Mouse (Mus musculus) intestine, embryonic 15.5 days (tissue): ENCODE data around the gene Gm30083. TPM values are rescaled to one million over a fixed set of nuclear protein-coding genes. Genes with fewer than 3 reads are reported as not detected.

Source experiments
- ATAC-seq: fragments of 200-750 bp; cut with Nextera tagmentation; 2 replicates; pipeline ENCODE4 v1.8.0; 2017; ENCODE audit warnings: moderate TSS enrichment, moderate library complexity
- H3K27ac ChIP-seq: fragments of 300-500 bp; sonication (generic); 2 replicates; pipeline ENCODE4 v1.5.1; 2015; ENCODE audit warnings: mild to moderate bottlenecking, inconsistent platforms
- H3K27me3 ChIP-seq: fragments of 300-500 bp; sonication (generic); replicated peaks from 2 replicates; pipeline ENCODE4 v1.6.1; 2015; ENCODE audit warnings: inconsistent platforms
- H3K36me3 ChIP-seq: fragments of 300-500 bp; sonication (generic); 2 replicates; pipeline ENCODE4 v1.6.1; 2015; ENCODE audit warnings: inconsistent platforms
- H3K4me1 ChIP-seq: fragments of 300-500 bp; sonication (generic); replicated peaks from 2 replicates; pipeline ENCODE4 v1.6.1; 2015; ENCODE audit warnings: inconsistent platforms
- H3K4me2 ChIP-seq: fragments of 300-500 bp; sonication (generic); replicated peaks from 2 replicates; pipeline ENCODE4 v1.6.1; 2015; ENCODE audit warnings: mild to moderate bottlenecking, inconsistent platforms
- H3K4me3 ChIP-seq: fragments of 300-500 bp; sonication (generic); replicated peaks from 2 replicates; pipeline ENCODE4 v1.5.1; 2015; ENCODE audit warnings: inconsistent platforms
- H3K9ac ChIP-seq: fragments of 300-500 bp; sonication (generic); 2 replicates; pipeline ENCODE4 v1.6.1; 2015; ENCODE audit warnings: inconsistent platforms
- H3K9me3 ChIP-seq: fragments of 300-500 bp; sonication (generic); 2 replicates; pipeline ENCODE4 v1.6.1; 2016; ENCODE audit warnings: inconsistent platforms
- WGBS: fragments of 180-500 bp; shearing (Covaris S2); methylation state at CpG from one replicate; pipeline ENCODE4 v1.1.7; 2015; 5-methylcytosine and 5-hydroxymethylcytosine counted together
- polyA plus RNA-seq: library from polyadenylated mRNA; unstranded; fragments of >200 nt; fragmentation: Nextera tagmentation; extraction: Ambion mirVana; gene quantifications from 2 replicates; pipeline ENCODE4 v1.2.1, GENCODE M21; 2015

Gene Gm30083
- not detected in 2 replicates for polyA plus RNA-seq

DNA sequence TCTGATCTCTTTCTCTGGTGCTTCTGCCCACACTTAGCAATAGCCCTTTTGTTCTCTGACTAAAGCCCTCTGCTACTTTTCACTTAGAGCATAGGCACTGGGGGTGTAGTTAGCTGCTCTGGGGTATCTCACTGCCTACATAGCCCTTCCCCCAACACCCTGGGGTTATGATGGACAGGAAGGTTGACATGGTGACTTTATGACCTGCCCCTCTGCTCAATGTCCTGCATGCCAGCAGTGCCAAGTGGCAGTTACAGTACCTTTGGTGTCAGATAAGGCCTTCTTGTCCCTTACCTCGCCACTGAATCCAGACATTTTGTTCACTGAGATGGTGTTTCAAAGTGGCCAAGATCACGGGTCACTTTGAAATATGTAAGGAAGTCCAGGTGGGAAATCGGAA is at the start of gene Gm30083:
TSS of gene Gm30083 (minus strand) at position 120 of the 400 bp plus-strand sequence.
- Histone ChIP-seq H3K9ac (no peak within 1 kb of the TSS), H3K9me3 (no peaks in the 10 kb centered on the region), H3K27ac (no peak within 1 kb of the TSS), H3K27me3 (no peaks in the 10 kb centered on the region), H3K4me1 (no peaks in the 10 kb centered on the region), H3K36me3 (no peaks in the 10 kb centered on the region), H3K4me3 (no peak within 1 kb of the TSS), H3K4me2 (no peak within 1 kb of the TSS)
- 90% methylated on average over 3 of the region's 3 CpGs for WGBS
- no peak for ATAC-seq

DNA sequence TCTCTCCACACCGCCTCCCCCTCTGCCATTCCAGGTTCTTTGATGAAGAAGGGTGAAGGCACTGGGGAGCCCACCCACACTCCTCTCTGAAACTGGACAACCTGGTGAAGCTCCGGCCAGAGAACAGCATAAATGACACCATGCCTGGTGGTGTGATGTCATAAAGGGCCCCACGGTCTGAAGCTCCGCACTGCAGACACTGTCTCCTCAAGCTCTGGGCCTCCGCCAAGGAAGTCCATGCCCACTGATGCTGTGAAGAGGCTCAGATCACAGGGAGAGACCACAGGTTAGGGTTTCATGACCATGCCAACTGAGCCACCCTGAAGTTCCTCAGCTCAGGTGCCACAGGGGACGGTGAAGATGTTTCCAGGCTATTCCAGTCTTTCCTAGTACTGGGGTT is 37.5 kb upstream of the Gm30083 start, which contains the start of gene Antxrl:
TSS of gene Antxrl (plus strand) at position 192 of the 400 bp plus-strand sequence.
- WGBS: 90% methylated on average over 6 of the region's 6 CpGs
- Histone ChIP-seq H3K9me3 (no peaks in the 10 kb centered on the region), H3K4me2 (no peak within 1 kb of the TSS), H3K27ac (no peak within 1 kb of the TSS), H3K4me3 (no peak within 1 kb of the TSS), H3K4me1 (no peaks in the 10 kb centered on the region), H3K9ac (no peak within 1 kb of the TSS), H3K27me3 (no peaks in the 10 kb centered on the region), H3K36me3 (no peaks in the 10 kb centered on the region)
- no peak for ATAC-seq

DNA sequence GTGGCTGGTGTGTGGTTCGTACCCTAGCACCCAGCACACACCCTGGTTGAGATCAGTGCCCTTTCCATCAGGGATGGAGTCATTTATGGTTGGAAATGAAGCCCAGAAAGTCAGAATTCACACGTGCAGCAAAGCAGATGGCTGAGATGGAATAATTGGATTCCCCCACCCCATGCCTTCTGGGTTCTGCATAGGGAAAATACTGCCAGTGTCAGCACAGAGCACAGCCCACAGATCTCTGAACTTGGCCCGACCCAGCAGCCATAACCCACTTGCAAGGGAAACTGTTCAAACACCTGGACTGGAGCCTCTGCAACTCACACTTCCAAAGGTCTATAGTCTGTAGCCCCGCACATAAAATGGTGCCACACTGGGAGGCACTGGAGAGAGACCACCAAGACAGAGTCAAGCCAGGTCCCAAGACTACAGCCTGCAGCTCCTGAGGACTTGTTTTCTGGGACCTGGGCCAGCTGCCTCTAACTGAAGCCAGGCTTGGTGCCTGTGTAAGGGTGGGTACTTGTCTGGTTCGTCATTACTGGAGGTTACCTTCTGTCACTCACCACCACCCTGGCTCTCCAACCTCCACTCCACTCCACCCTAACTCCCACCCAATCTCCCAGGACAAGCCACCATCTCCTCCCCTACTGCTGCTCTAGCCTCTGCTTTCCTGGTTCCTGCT is 35.3 kb upstream of the Gm30083 start:
- Histone ChIP-seq H3K27me3 (no peaks in the 10 kb centered on the region), H3K4me3 (no peak overlapping the region), H3K27ac (no peak overlapping the region), H3K9me3 (no peaks in the 10 kb centered on the region), H3K4me2 (no peak overlapping the region), H3K36me3 (no peaks in the 10 kb centered on the region), H3K4me1 (no peaks in the 10 kb centered on the region), H3K9ac (no peak overlapping the region)
- ATAC-seq: no peak
- 70% methylated on average over 5 of the region's 5 CpGs for WGBS

DNA sequence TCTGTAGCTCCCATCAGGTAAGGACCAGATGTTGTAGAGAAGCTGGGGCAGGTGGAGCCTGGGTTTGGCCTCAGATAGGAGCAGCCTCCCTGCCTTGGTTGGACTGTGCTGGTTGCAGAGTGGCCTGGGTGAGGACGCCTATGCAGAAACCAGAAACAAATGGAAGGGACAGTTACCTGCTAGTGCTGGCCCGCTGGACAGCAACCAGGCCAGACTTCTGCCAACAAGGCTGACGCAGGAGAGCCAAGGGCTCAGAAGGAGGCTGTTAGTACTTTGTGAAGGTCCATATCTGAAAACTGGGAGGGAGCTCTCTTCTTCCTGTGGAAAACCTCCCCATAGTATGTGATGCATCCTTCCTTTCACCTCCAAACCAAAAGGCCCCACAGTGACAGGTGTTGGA is 28.4 kb upstream of the Gm30083 start:
- no peak overlapping the region for H3K9ac ChIP-seq
- no peaks in the 10 kb centered on the region for H3K36me3 ChIP-seq
- 51% methylated on average over 3 of the region's 3 CpGs for WGBS
- H3K27me3 ChIP-seq: no peaks in the 10 kb centered on the region
- no peak overlapping the region for H3K27ac ChIP-seq
- no peak for ATAC-seq
- H3K4me3 ChIP-seq: no peak overlapping the region
- H3K4me2 ChIP-seq: no peak overlapping the region
- no peaks in the 10 kb centered on the region for H3K9me3 ChIP-seq
- no peaks in the 10 kb centered on the region for H3K4me1 ChIP-seq

DNA sequence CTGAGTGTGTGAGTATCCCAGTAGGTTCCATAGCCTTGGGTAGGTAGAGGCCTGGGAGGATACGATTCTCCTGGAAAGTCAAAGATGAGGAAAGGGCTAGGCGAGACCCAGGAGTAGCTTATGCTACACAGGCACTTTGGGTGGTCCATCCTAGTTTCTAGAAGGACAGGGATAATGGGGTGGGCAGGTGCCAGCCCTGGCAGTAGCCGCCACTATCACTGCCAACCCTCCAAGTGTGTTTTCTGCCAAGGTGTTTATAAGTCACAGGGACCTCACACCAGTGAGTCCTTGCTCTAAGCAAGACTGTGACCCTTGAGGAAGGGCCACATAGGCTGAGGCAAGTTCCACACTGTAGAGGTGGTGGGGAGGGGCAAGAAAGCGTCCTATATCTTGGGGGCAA is 26.3 kb upstream of the Gm30083 start:
- H3K9me3 ChIP-seq: no peaks in the 10 kb centered on the region
- H3K27me3 ChIP-seq: no peaks in the 10 kb centered on the region
- no peak overlapping the region for H3K9ac ChIP-seq
- H3K36me3 ChIP-seq: no peaks in the 10 kb centered on the region
- H3K4me2 ChIP-seq: no peak overlapping the region
- H3K4me1 ChIP-seq: no peaks in the 10 kb centered on the region
- 87% methylated on average over 4 of the region's 4 CpGs for WGBS
- ATAC-seq: no peak
- no peak overlapping the region for H3K4me3 ChIP-seq
- no peak overlapping the region for H3K27ac ChIP-seq

DNA sequence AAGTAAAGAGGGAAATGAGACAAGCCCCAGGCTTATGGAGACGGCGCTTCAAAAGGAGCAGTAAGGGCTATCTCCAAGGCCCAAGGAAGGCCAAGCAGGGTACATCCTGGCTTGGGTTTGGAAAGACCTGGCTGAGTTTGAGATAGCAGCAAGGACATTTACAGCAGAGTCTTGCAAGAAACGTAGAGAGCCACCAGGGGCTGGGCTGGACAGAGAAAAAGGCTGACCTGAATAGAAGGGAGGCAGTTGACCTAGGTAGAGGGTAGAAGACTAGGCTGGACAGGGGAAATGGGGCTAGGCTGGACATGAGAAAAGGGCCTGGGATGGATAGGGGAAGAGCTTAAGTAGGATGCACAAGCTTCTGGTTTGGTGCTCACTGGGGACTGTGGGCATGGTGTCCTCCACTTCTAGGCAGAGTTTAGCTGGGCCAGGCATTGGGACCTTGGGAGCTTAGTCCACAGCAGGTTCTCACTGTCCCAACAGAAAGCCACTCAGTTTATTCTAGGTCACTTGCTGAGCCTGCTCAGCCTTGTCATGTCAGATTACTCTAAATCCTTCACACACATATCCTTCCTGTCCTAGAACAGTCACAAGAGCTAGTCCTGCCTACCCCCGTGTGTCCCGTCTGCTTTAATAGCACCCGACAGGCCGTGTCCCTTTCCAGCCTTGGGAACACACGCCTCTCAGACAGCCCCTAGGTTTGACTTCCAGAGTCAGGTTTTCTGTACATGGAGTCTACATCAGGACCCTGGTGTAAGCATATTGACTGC is 19.0 kb upstream of the Gm30083 start:
- H3K36me3 ChIP-seq: no peaks in the 10 kb centered on the region
- H3K9ac ChIP-seq: no peak overlapping the region
- no peak overlapping the region for H3K4me2 ChIP-seq
- no peaks in the 10 kb centered on the region for H3K4me1 ChIP-seq
- no peak overlapping the region for H3K4me3 ChIP-seq
- H3K27me3 ChIP-seq: no peaks in the 10 kb centered on the region
- H3K9me3 ChIP-seq: no peaks in the 10 kb centered on the region
- 84% methylated on average over 8 of the region's 8 CpGs for WGBS
- ATAC-seq: no peak
- no peak overlapping the region for H3K27ac ChIP-seq

DNA sequence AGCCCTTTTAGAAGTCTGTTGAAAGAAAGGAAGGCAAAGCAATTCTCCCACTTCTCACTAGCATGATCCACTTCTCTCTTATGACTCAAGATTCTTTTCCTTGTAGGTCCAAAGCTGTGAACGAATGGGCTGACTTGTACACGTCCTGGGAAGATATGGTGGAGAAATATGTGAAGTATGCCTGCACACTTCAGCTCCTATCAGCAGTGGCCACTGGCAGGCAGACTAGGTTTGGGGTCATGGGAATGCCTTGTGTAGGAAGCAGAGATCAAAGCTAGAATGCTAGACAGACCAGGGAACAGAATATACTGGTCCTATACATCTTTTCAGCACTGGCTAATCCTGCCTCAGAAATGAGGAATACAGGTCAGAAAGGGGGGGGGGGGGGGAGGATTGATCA is 11.7 kb upstream of the Gm30083 start:
- H3K9ac ChIP-seq: no peak overlapping the region
- 51% methylated on average over 2 of the region's 2 CpGs for WGBS

DNA sequence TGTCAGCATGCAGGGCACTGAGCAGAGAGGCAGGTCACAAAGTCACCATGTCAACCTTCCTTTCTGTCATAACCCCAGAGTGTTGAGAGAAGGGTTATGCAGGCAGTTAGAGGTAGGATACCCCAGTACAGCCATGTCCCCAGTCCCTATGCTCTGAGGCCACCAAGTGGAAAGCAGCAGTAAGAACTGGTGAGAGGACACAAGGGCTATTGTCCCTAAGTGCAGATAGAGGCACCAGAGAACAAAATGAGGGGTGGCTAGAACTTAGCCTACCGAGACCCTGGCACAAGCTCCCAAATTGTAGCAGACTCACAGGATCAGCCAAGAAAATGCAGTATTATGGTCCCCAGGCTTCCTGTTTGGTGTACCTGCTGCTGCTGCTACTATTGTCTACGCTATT is 2.0 kb upstream of the Gm30083 start:
- no peak overlapping the region for H3K4me2 ChIP-seq
- no peaks in the 10 kb centered on the region for H3K36me3 ChIP-seq
- ATAC-seq: no peak
- H3K27ac ChIP-seq: no peak overlapping the region
- H3K4me3 ChIP-seq: no peak overlapping the region
- WGBS: 85% methylated on average over 2 of the region's 2 CpGs
- no peaks in the 10 kb centered on the region for H3K4me1 ChIP-seq
- no peaks in the 10 kb centered on the region for H3K27me3 ChIP-seq
- no peaks in the 10 kb centered on the region for H3K9me3 ChIP-seq
- no peak overlapping the region for H3K9ac ChIP-seq

More for the DNA sequence above, 11.7 kb upstream of the Gm30083 start:
- no peak overlapping the region for H3K27ac ChIP-seq
- H3K36me3 ChIP-seq: no peaks in the 10 kb centered on the region
- no peak overlapping the region for H3K4me3 ChIP-seq
- H3K9me3 ChIP-seq: no peaks in the 10 kb centered on the region
- H3K27me3 ChIP-seq: no peaks in the 10 kb centered on the region
- H3K4me1 ChIP-seq: no peaks in the 10 kb centered on the region
- no peak overlapping the region for H3K4me2 ChIP-seq
- ATAC-seq: no peak

DNA sequence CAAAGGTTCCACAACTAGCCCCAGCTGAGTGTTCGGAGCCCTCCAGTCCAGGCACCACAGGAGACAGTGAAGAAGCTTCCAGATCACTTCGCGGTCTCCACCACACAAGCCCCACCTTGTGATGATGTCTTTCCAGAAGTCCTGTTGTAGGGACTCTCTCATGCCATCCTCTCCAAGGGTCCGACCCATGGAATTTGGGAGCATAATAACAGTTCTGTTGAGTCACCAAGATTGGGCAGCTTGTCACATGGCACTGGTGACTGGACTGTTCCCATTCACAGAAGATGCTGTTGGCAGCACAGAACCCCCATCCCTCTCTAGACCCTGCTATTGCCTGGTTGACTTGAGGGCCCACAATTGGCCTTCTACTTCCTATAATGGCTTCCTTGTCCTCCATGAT is 1.4 kb upstream of the Gm30083 start, which contains the start of gene Gm5460:
TSS of gene Gm5460 (plus strand) at position 378 of the 400 bp plus-strand sequence.
- no peak for ATAC-seq
- Histone ChIP-seq H3K27me3 (no peaks in the 10 kb centered on the region), H3K4me3 (no peak within 1 kb of the TSS), H3K4me1 (no peaks in the 10 kb centered on the region), H3K9ac (no peak within 1 kb of the TSS), H3K9me3 (no peaks in the 10 kb centered on the region), H3K36me3 (no peaks in the 10 kb centered on the region), H3K4me2 (no peak within 1 kb of the TSS), H3K27ac (no peak within 1 kb of the TSS)
- 98% methylated on average over 4 of the region's 4 CpGs for WGBS

DNA sequence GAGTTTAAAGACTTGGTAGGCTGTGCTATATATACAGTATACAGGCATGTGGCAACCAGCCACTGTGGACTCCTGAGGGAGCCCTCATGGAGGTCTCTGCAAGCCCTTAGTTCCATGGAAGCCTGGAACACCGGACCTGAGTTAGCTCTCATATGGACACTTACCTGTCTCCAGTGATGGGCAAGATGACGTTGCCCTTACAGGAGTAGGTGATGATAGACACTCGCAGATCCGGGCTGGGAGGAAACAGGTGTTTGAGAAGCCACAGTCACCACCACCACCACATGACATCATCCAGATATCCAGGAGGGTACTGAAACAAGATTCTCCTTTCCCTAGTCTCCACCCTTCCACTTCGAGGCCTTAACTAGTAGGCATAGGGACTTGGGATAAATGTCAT is 12.6 kb downstream of the Gm30083 start:
- Histone ChIP-seq H3K9ac (no peak overlapping the region), H3K4me3 (no peak overlapping the region), H3K36me3 (no peaks in the 10 kb centered on the region), H3K4me2 (no peak overlapping the region), H3K9me3 (no peaks in the 10 kb centered on the region), H3K27ac (no peak overlapping the region), H3K4me1 (no peaks in the 10 kb centered on the region), H3K27me3 (no peaks in the 10 kb centered on the region)
- ATAC-seq: no peak
- WGBS: 87% methylated on average over 5 of the region's 5 CpGs

DNA sequence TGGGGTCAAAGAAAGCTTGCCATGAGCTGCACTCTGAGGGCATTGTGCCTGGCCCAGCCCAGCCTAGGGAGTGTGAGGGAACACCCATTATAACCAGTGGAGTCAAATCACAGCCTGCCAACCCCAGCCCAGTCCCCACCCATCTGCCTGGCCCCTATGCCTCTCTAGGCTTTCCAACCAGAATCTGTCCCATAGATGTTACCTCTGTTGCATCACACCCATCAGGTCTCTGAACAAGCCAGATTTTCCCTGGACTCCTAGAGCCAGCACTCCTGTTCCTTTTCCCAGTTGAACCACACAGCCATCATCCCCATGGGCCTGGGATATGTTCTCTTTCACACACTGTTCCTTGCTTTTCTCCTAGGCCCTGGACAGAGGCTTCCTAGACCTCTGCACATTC is 13.5 kb downstream of the Gm30083 start:
- no peak overlapping the region for H3K4me3 ChIP-seq
- no peaks in the 10 kb centered on the region for H3K4me1 ChIP-seq
- no peaks in the 10 kb centered on the region for H3K9me3 ChIP-seq
- no peaks in the 10 kb centered on the region for H3K36me3 ChIP-seq
- H3K27ac ChIP-seq: no peak overlapping the region
- no peak overlapping the region for H3K9ac ChIP-seq
- H3K4me2 ChIP-seq: no peak overlapping the region
- ATAC-seq: no peak
- no peaks in the 10 kb centered on the region for H3K27me3 ChIP-seq

DNA sequence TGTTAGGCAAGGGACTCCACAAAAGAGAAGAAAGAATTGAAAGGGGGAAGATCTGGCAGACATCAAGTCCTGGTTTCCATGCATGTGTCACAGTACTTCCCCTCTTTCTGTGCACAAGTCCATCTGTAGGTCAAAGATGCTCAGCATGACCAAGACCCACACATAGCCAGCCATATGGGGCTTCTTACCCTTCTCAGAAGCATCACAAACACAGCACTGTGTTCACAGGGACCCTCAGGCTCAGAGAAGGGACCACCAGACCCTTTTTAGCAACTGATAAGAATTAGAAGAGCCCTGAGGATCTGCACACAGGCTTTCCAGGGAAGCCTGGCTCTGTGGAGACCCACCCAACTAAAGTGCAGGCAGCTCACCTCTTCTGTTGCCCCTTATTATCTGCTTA is 14.9 kb downstream of the Gm30083 start:
- Histone ChIP-seq H3K4me2 (no peak overlapping the region), H3K4me3 (no peak overlapping the region), H3K27me3 (no peaks in the 10 kb centered on the region), H3K4me1 (no peaks in the 10 kb centered on the region), H3K27ac (no peak overlapping the region), H3K9me3 (no peaks in the 10 kb centered on the region), H3K36me3 (no peaks in the 10 kb centered on the region), H3K9ac (no peak overlapping the region)
- no peak for ATAC-seq

DNA sequence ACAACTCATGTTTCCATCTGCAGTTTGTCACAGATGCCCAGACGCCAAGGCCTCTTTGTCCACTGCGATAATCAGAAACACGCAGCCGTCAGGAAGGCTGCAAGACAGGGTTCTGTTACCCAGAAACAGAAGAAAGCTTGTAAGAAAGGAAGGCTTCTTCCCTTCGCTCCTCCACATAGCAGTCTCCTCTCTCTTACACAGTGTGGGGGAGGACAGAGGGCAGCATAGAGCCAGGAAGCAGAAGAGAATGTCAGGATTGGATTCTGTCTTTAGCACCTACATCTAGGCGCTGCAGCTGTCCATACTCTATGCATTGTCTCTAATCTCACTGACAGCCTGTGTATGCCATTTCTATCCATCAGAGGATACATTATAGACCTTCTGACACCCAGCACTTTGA is 17.6 kb downstream of the Gm30083 start:
- Histone ChIP-seq H3K9me3 (no peaks in the 10 kb centered on the region), H3K9ac (no peak overlapping the region), H3K27me3 (no peaks in the 10 kb centered on the region), H3K4me3 (no peak overlapping the region), H3K36me3 (no peaks in the 10 kb centered on the region), H3K4me1 (no peaks in the 10 kb centered on the region), H3K27ac (no peak overlapping the region), H3K4me2 (no peak overlapping the region)
- 30% methylated on average over 6 of the region's 6 CpGs for WGBS
- ATAC-seq: no peak
